Mouse (Mus musculus) kidney, postnatal 0 days (tissue): ENCODE data around the gene Cdx2. TPM values are rescaled to one million over a fixed set of nuclear protein-coding genes. Genes with fewer than 3 reads are reported as not detected.

Experiments
- ATAC-seq: fragments of 200-750 bp; cut with Nextera tagmentation; replicated peaks from 2 replicates; pipeline ENCODE4 v1.8.0; 2017; ENCODE audit warnings: low read depth, moderate number of reproducible peaks, moderate TSS enrichment, moderate library complexity; ENCODE audit not compliant: low FRiP score
- DNase-seq: peaks from one replicate; pipeline ENCODE4 v3.0.0-alpha.2; 2016; ENCODE audit warnings: low spot score
- H3K27ac ChIP-seq: fragments of 300-500 bp; sonication (generic); 2 replicates; pipeline ENCODE4 v1.5.1; 2014; ENCODE audit warnings: mild to moderate bottlenecking
- H3K27me3 ChIP-seq: fragments of 300-500 bp; sonication (generic); 2 replicates; pipeline ENCODE4 v1.6.1; 2014; ENCODE audit warnings: low read length, mixed read lengths; ENCODE audit not compliant: insufficient read depth
- H3K36me3 ChIP-seq: fragments of 300-500 bp; sonication (generic); 2 replicates; pipeline ENCODE4 v1.6.1; 2014; ENCODE audit warnings: low read length, mixed read lengths; ENCODE audit not compliant: insufficient read depth
- H3K4me1 ChIP-seq: fragments of 300-500 bp; sonication (generic); replicated peaks from 2 replicates; pipeline ENCODE4 v1.6.1; 2014; ENCODE audit warnings: antibody characterized with exemption, low read length, mixed read lengths; ENCODE audit not compliant: insufficient read depth
- H3K4me2 ChIP-seq: fragments of 300-500 bp; sonication (generic); 2 replicates; pipeline ENCODE4 v1.6.1; 2014; ENCODE audit warnings: mild to moderate bottlenecking, low read length, moderate library complexity, mixed read lengths
- H3K4me3 ChIP-seq: fragments of 300-500 bp; sonication (generic); replicated peaks from 2 replicates; pipeline ENCODE4 v1.5.1; 2014; ENCODE audit warnings: low read depth, low read length
- H3K9ac ChIP-seq: fragments of 300-500 bp; sonication (generic); 2 replicates; pipeline ENCODE4 v1.6.1; 2014; ENCODE audit warnings: low read depth, low read length
- H3K9me3 ChIP-seq: fragments of 300-500 bp; sonication (generic); replicated peaks from 2 replicates; pipeline ENCODE4 v1.6.1; 2016; ENCODE audit warnings: low read length, inconsistent platforms, mixed read lengths
- CTCF ChIP-seq: IDR thresholded peaks from 2 replicates; pipeline ENCODE4 v1.5.1; 2016; ENCODE audit warnings: antibody characterized with exemption, low read depth, mild to moderate bottlenecking, moderate library complexity
- WGBS: fragments of 180-500 bp; shearing (Covaris S2); extraction: QIAGEN DNeasy Blood & Tissue Kit; methylation state at CpG from one replicate; pipeline ENCODE4 v1.1.7; 2014; 5-methylcytosine and 5-hydroxymethylcytosine counted together
- polyA plus RNA-seq: library from polyadenylated mRNA; unstranded; fragments of >200 nt; fragmentation: Nextera tagmentation; extraction: Ambion mirVana; gene quantifications from 2 replicates; pipeline ENCODE4 v1.2.1, GENCODE M21; 2015

Cdx2 gene
- polyA plus RNA-seq, 1 experiment from 2014 or later, result not detected

DNA sequence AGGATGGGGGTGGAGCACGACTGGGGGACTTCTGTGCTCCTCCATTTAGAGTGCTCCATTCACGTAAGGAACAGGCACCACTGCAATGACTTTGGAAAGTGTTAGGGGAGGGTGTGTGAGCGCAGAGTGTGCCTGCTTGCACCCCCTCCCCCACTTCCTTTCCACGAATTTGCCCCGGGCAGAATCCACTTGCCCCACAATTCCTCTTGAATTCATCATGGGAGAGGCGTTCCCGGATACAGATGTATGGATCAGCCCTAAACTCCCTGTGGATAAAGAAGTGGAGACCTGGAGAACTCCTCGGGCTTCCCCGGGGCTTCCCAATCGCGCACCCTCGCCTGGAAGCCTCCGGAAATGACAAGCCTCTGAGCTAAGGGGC, 29.5 kb downstream of the Cdx2 start:
- H3K4me1 ChIP-seq, result no peaks in the 10 kb centered on the region
- no peak overlapping the region for H3K27ac ChIP-seq
- no peak overlapping the region for H3K4me2 ChIP-seq
- 2% methylated on average over 13 of the region's 13 CpGs for WGBS
- H3K9ac ChIP-seq, result no peak overlapping the region
- no peak for DNase-seq
- no peaks in the 10 kb centered on the region for H3K9me3 ChIP-seq
- H3K4me3 ChIP-seq, result no peak overlapping the region
- peaks cover 84% of the 10 kb centered on the region for H3K27me3 ChIP-seq
- TF ChIP-seq CTCF, result no peak
- no peak for ATAC-seq
- no peaks in the 10 kb centered on the region for H3K36me3 ChIP-seq

DNA sequence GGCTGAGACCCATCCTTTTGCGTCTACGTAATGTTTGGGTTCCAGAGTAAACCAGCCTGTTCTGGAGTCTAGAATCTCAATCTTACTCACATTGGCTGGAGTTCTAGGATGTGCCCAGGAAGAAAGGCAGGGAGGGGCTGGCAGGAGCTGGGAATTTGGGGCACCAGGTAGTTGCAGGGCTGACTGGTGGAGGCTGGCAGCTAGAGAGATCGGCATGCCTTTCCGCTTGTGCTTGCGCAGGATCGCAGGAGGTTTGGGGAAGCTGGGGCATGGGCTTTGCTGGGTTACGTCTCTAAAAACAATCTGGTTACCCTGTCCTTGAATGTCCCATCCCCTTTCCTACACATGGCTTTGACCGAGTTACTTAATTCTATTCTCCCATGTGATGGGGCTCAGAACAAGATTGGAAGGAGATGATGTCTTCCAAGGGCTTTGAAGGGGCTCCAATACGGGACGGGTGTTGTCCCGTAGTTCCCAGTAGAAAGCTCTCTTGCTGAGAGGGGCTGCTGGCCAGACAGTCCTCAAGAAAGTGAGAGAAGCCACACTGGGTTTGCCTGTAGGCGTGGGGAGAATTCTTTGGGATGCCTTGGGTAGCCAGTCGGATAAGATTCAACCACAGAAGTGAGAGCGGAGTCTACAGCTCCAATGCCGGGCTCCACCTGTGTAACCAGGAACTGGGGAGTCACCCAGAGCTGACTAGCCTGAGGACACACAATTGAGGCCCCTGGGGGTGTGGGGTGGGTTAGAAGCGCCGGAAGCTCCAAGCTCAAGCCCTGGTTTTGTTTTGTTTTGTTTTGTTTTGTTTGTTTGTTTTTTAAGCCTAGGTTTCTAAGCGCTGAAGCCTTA, 30.1 kb downstream of the Cdx2 start:
- H3K4me3 ChIP-seq, result no peak overlapping the region
- peaks cover 90% of the 10 kb centered on the region for H3K27me3 ChIP-seq
- no peaks in the 10 kb centered on the region for H3K36me3 ChIP-seq
- no peak overlapping the region for H3K27ac ChIP-seq
- H3K4me1 ChIP-seq, result no peaks in the 10 kb centered on the region
- H3K9me3 ChIP-seq, result no peaks in the 10 kb centered on the region
- ATAC-seq, result no peak
- WGBS, result 2% methylated on average over 18 of the region's 18 CpGs
- TF ChIP-seq CTCF, result no peak
- no peak overlapping the region for H3K4me2 ChIP-seq
- no peak overlapping the region for H3K9ac ChIP-seq
- no peak for DNase-seq

DNA sequence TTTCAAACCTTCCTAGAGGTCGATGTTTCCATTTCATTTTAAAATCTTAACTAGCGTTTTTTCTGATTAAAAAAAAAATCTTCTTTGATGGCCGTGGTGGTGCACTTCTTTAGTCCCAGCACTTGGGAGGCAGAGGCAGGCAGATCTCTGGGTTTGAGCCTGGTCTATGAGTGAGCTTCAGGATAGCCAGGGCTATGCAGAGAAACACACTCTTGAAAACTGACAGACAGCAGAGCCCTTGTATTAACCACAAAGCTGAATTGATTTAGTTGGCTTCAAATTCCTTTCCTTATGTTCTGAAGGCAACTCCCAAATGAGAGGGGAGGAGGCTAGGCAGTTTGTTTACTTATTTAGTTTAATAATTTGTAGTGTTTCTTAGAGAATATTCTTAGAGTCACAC, 31.3 kb downstream of the Cdx2 start:
- Histone ChIP-seq H3K9me3 (no peaks in the 10 kb centered on the region), H3K27ac (no peak overlapping the region), H3K4me2 (no peak overlapping the region), H3K4me1 (no peaks in the 10 kb centered on the region), H3K9ac (no peak overlapping the region), H3K4me3 (no peak overlapping the region), H3K36me3 (no peaks in the 10 kb centered on the region), H3K27me3 (peaks cover 92% of the 10 kb centered on the region)
- WGBS, result 19% methylated on average over 3 of the region's 3 CpGs
- no peak for TF ChIP-seq CTCF
- ATAC-seq, result no peak
- no peak for DNase-seq

DNA sequence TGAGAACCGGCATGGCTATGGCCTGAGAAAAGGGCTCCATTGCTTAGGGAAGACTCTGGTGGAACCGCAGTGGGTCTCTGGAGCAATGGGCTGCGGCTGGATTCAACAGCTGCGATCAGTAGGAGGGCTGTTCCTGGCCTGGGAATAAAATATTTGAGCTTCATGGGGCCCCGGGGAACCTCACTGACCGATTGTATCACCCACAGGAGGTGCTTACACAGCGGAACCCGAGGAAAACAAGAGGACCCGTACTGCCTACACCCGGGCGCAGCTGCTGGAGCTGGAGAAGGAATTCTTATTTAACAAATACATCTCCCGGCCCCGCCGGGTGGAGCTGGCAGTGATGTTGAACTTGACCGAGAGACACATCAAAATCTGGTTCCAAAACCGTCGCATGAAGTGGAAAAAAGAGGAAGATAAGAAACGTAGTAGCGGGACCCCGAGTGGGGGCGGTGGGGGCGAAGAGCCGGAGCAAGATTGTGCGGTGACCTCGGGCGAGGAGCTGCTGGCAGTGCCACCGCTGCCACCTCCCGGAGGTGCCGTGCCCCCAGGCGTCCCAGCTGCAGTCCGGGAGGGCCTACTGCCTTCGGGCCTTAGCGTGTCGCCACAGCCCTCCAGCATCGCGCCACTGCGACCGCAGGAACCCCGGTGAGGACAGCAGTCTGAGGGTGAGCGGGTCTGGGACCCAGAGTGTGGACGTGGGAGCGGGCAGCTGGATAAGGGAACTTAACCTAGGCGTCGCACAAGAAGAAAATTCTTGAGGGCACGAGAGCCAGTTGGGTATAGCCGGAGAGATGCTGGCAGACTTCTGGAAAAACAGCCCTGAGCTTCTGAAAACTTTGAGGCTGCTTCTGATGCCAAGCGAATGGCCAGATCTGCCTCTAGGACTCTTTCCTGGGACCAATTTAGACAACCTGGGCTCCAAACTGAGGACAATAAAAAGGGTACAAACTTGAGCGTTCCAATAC, 32.6 kb downstream of the Cdx2 start:
- no peaks in the 10 kb centered on the region for H3K9me3 ChIP-seq
- ATAC-seq (no peak), DNase-seq (no peak)
- no peak overlapping the region for H3K4me2 ChIP-seq
- H3K27ac ChIP-seq, result no peak overlapping the region
- H3K9ac ChIP-seq, result no peak overlapping the region
- no peaks in the 10 kb centered on the region for H3K36me3 ChIP-seq
- H3K4me1 ChIP-seq, result no peaks in the 10 kb centered on the region
- no peak overlapping the region for H3K4me3 ChIP-seq
- TF ChIP-seq CTCF, result no peak
- H3K27me3 ChIP-seq, result peaks cover 93% of the 10 kb centered on the region
- WGBS, result under 1% methylated on average over 48 of the region's 48 CpGs

DNA sequence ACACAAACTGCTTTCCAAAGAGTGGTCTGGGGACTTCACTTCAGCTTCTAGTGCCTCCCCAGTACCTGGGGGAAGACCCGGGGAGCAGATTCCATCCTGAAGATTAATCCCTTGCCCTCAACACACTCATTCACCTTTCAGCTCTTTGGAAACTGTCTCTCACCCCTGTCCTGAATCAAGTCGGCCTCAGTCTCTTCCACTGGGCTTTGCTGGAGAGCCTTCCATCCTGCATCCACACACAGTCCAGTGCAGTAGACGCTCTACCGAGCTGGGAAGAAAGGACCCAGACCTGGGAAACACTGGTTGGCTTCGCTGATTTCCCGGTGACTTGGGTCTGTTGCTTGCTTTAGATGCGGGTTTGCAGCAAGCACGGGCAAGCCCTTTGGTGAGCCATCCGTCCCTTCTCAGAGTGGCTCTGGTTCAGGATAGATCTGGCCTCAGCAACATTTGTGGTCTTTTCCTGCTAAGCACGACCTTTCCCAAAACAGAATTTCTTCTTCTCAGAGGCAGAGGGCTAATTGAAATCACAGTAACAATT, 34.2 kb downstream of the Cdx2 start:
- 3% methylated on average over 10 of the region's 10 CpGs for WGBS
- DNase-seq, result no peak
- Histone ChIP-seq H3K4me1 (no peaks in the 10 kb centered on the region), H3K36me3 (no peaks in the 10 kb centered on the region), H3K9ac (no peak overlapping the region), H3K9me3 (no peaks in the 10 kb centered on the region), H3K4me2 (no peak overlapping the region), H3K27ac (no peak overlapping the region), H3K4me3 (no peak overlapping the region), H3K27me3 (peaks cover 96% of the 10 kb centered on the region)
- no peak for ATAC-seq
- no peak for TF ChIP-seq CTCF
